8 mouse cellular contexts compared by ENCODE assay signal in the genomic region with DNA sequence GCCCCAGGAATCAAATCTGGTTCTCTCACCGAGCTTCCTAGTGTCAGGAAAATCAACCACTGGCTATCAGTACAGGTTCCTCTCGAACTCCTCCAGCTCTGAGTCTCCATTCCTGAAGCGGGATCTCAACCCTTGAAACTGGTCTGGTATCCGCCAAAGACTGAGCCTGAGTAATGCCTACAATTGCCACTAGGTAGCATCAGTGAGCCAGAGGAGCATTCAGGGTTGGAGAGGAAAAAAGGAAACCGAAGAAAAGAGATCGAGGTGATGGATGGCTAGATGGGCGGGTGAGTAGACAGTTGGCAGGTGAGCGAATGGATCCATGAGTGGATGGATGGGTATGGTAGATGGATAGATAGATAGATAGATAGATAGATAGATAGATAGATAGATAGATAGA. TPM values are rescaled to one million over a fixed set of nuclear protein-coding genes. Genes with fewer than 3 reads are reported as not detected.
DNase-seq lines count a peak whose midpoint lies in the region; ATAC-seq and TF ChIP-seq lines count a peak whose summit lies in the region.

No protein-coding gene starts in this region.

- TF ChIP-seq CTCF in lung, embryonic 14.5 days (IDR thresholded peaks at IDR 0.05; ENCODE audit: low read depth): peak; percentile 89

- no peaks in the 10 kb centered on the region for H3K27me3 ChIP-seq in forebrain, embryonic 14.5 days (replicated peaks; ENCODE audit: control insufficient read depth, insufficient read depth, low read length)
- H3K27me3 ChIP-seq in forebrain, embryonic 12.5 days: no peaks in the 10 kb centered on the region
- no peaks in the 10 kb centered on the region for H3K27me3 ChIP-seq in lung, embryonic 14.5 days (ENCODE audit: insufficient read depth, low read length)

- no peak overlapping the region for H3K27ac ChIP-seq in forebrain, embryonic 14.5 days (ENCODE audit: low read depth, low read length)
- no peak overlapping the region for H3K27ac ChIP-seq in forebrain, embryonic 12.5 days
- no peak overlapping the region for H3K27ac ChIP-seq in lung, embryonic 14.5 days (ENCODE audit: low read depth)

- H3K4me1 ChIP-seq in forebrain, embryonic 14.5 days (ENCODE audit: control insufficient read depth, insufficient read depth, low read length): no peaks in the 10 kb centered on the region
- peaks cover 2% of the 10 kb centered on the region; the same call in 1 of the 2 replicates for H3K4me1 ChIP-seq in forebrain, embryonic 12.5 days
- H3K4me1 ChIP-seq in lung, embryonic 14.5 days (ENCODE audit: insufficient read depth): no peaks in the 10 kb centered on the region

- H3K9me3 ChIP-seq in forebrain, embryonic 14.5 days (replicated peaks; ENCODE audit: control insufficient read depth, low read length): no peaks in the 10 kb centered on the region
- no peaks in the 10 kb centered on the region for H3K9me3 ChIP-seq in forebrain, embryonic 12.5 days
- no peaks in the 10 kb centered on the region for H3K9me3 ChIP-seq in lung, embryonic 14.5 days (ENCODE audit: low read depth, low read length)

- no peak overlapping the region for H3K4me3 ChIP-seq in forebrain, embryonic 14.5 days (ENCODE audit: low read depth, low read length)
- H3K4me3 ChIP-seq in forebrain, embryonic 12.5 days (replicated peaks): no peak overlapping the region
- H3K4me3 ChIP-seq in lung, embryonic 14.5 days (ENCODE audit: low read depth, low read length): no peak overlapping the region

- DNase-seq in forebrain, embryonic 14.5 days (ENCODE audit: low spot score): peak; percentile 17
- DNase-seq in A20 (ENCODE audit: low read depth, low spot score): peak; percentile 72
- peak; percentile 52 to 58 for DNase-seq in adrenal gland, adult 18-20 months (ENCODE audit: low spot score in 2 of 2)
- peak; percentile 29 to 80 for DNase-seq in kidney, postnatal 36 days
- peak; percentile 78 for DNase-seq in lung, embryonic 14.5 days
- DNase-seq in right cerebral cortex, postnatal 4 days: peak; percentile 35

- H3K36me3 ChIP-seq in forebrain, embryonic 14.5 days (ENCODE audit: control insufficient read depth, insufficient read depth, low read length): no peaks in the 10 kb centered on the region
- no peaks in the 10 kb centered on the region for H3K36me3 ChIP-seq in forebrain, embryonic 12.5 days (replicated peaks)
- H3K36me3 ChIP-seq in lung, embryonic 14.5 days (ENCODE audit: insufficient read depth): no peaks in the 10 kb centered on the region

- 57% methylated on average over 8 of the region's 8 CpGs for WGBS in forebrain, embryonic 14.5 days
- 60% methylated on average over 8 of the region's 8 CpGs for WGBS in forebrain, embryonic 12.5 days
- 23% methylated on average over 8 of the region's 8 CpGs for WGBS in lung, embryonic 14.5 days

- no peak for ATAC-seq in forebrain, embryonic 14.5 days
- no peak for ATAC-seq in forebrain, embryonic 12.5 days (ENCODE audit: low FRiP score)
- ATAC-seq in erythroblast, adult 5-6 weeks (replicated peaks; ENCODE audit: low FRiP score, poor library complexity, severe bottlenecking): peak; percentile 65
- 0 out of 2 replicates have a peak, but pooled peaks have one; percentile 33 for ATAC-seq in lung, embryonic 14.5 days (ENCODE audit: insufficient read depth)

- no peak overlapping the region for H3K9ac ChIP-seq in forebrain, embryonic 14.5 days (ENCODE audit: low read length)
- no peak overlapping the region for H3K9ac ChIP-seq in forebrain, embryonic 12.5 days
- no peak overlapping the region for H3K9ac ChIP-seq in lung, embryonic 14.5 days

- no peak overlapping the region for H3K4me2 ChIP-seq in forebrain, embryonic 14.5 days (ENCODE audit: low read length)
- no peak overlapping the region for H3K4me2 ChIP-seq in forebrain, embryonic 12.5 days
- no peak overlapping the region for H3K4me2 ChIP-seq in lung, embryonic 14.5 days

RNA-seq across cellular contexts. Expression of a gene that starts 40.2 kb away (rescaled TPM):
- 0.17 TPM in 1 of 2 replicates, not detected in the other for polyA plus RNA-seq in forebrain, embryonic 14.5 days (2014; fragmentation: Nextera tagmentation; extraction: Ambion mirVana)
- polyA plus RNA-seq in forebrain, embryonic 12.5 days (2016; fragmentation: Nextera tagmentation; extraction: Ambion mirVana): not detected in 2 replicates
- total RNA-seq in adrenal gland, adult 18-20 months (2021): under 1 TPM in 1 of 2 experiments, not detected in 1; 0.26 TPM
- not detected in 2 replicates for total RNA-seq in erythroblast, adult 5-6 weeks (2015; ENCODE audit: low replicate concordance)
- total RNA-seq in erythroblast, adult 5-6 weeks (2017; ENCODE audit: low replicate concordance): 0.68 TPM in 1 of 2 replicates, not detected in the other
- not detected in 2 replicates for polyA plus RNA-seq in lung, embryonic 14.5 days (2014; fragmentation: Nextera tagmentation; extraction: Ambion mirVana)

Comparison
In these comparisons a context has a peak if more than half of its experiments do, and no peak if none do; other contexts are left out.
1. ATAC-seq: peak in erythroblast, adult 5-6 weeks (single experiment) and lung, embryonic 14.5 days (single experiment); none in forebrain, embryonic 14.5 days (single experiment) and forebrain, embryonic 12.5 days (single experiment).
2. DNase-seq: peak in every context shown above with its lines; median percentile 78 in lung, embryonic 14.5 days; 72 in A20; 55 in adrenal gland, adult 18-20 months; 54 in kidney, postnatal 36 days; 35 in right cerebral cortex, postnatal 4 days; 17 in forebrain, embryonic 14.5 days.